Mouse (Mus musculus) intestine, postnatal 0 days (tissue): ENCODE measurements at regions not wholly inside any gene's neighbourhood (a gene's known extent, or its start where the extent isn't known, plus 50 kb on each side); places are given as distances from the start of the nearest gene placed in this dataset.

Experiments
- ATAC-seq: fragments of 200-750 bp; cut with Nextera tagmentation; 2 replicates; pipeline ENCODE4 v1.8.0; 2017; ENCODE audit warnings: mild to moderate bottlenecking, moderate TSS enrichment, moderate library complexity
- H3K27ac ChIP-seq: fragments of 300-500 bp; sonication (generic); 2 replicates; pipeline ENCODE4 v1.5.1; 2014; ENCODE audit warnings: mild to moderate bottlenecking, low read depth, low read length, moderate library complexity
- H3K27me3 ChIP-seq: fragments of 300-500 bp; sonication (generic); replicated peaks from 2 replicates; pipeline ENCODE4 v1.6.1; 2014; ENCODE audit warnings: low read length, mixed read lengths; ENCODE audit not compliant: control insufficient read depth, insufficient read depth
- H3K36me3 ChIP-seq: fragments of 300-500 bp; sonication (generic); 2 replicates; pipeline ENCODE4 v1.6.1; 2014; ENCODE audit warnings: mild to moderate bottlenecking, moderate library complexity; ENCODE audit not compliant: control insufficient read depth, insufficient read depth
- H3K4me1 ChIP-seq: fragments of 300-500 bp; sonication (generic); replicated peaks from 2 replicates; pipeline ENCODE4 v1.6.1; 2014; ENCODE audit warnings: antibody characterized with exemption, low read length, mixed read lengths; ENCODE audit not compliant: control insufficient read depth, insufficient read depth
- H3K4me2 ChIP-seq: fragments of 300-500 bp; sonication (generic); replicated peaks from 2 replicates; pipeline ENCODE4 v1.6.1; 2014; ENCODE audit warnings: low read depth, mild to moderate bottlenecking, moderate library complexity
- H3K4me3 ChIP-seq: fragments of 300-500 bp; sonication (generic); 2 replicates; pipeline ENCODE4 v1.5.1; 2014; ENCODE audit warnings: low read depth, low read length
- H3K9ac ChIP-seq: fragments of 300-500 bp; sonication (generic); 2 replicates; pipeline ENCODE4 v1.6.1; 2014; ENCODE audit warnings: mild to moderate bottlenecking, low read depth, low read length
- H3K9me3 ChIP-seq: fragments of 300-500 bp; sonication (generic); 2 replicates; pipeline ENCODE4 v1.6.1; 2016; ENCODE audit warnings: mixed run types; ENCODE audit not compliant: control insufficient read depth
- CTCF ChIP-seq: sonication (generic); IDR thresholded peaks from 2 replicates; pipeline ENCODE4 v1.5.1; 2016; ENCODE audit warnings: low read depth, mild to moderate bottlenecking, control low read depth, antibody characterized with exemption, moderate library complexity
- WGBS: fragments of 180-500 bp; shearing (Covaris S2); extraction: QIAGEN DNeasy Blood & Tissue Kit; methylation state at CpG from one replicate; pipeline ENCODE4 v1.1.7; 2014; 5-methylcytosine and 5-hydroxymethylcytosine counted together

- Histone ChIP-seq H3K9me3 (no peaks in the 10 kb centered on the region), H3K4me1 (no peaks in the 10 kb centered on the region), H3K4me3 (no peak overlapping the region), H3K4me2 (no peak overlapping the region), H3K27me3 (no peaks in the 10 kb centered on the region), H3K9ac (no peak overlapping the region), H3K36me3 (no peaks in the 10 kb centered on the region), H3K27ac (no peak overlapping the region)
- 36% methylated on average over 5 of the region's 5 CpGs for WGBS
- no peak for TF ChIP-seq CTCF
- no peak for ATAC-seq
Measured at GRCm38 (mm10) chr9:83197013-83197412, 50.5 kb upstream of the Hmgn3 start.
